Mouse (Mus musculus): ENCODE measurements around the gene Zbtb45.

The Zbtb45 gene

DNA sequence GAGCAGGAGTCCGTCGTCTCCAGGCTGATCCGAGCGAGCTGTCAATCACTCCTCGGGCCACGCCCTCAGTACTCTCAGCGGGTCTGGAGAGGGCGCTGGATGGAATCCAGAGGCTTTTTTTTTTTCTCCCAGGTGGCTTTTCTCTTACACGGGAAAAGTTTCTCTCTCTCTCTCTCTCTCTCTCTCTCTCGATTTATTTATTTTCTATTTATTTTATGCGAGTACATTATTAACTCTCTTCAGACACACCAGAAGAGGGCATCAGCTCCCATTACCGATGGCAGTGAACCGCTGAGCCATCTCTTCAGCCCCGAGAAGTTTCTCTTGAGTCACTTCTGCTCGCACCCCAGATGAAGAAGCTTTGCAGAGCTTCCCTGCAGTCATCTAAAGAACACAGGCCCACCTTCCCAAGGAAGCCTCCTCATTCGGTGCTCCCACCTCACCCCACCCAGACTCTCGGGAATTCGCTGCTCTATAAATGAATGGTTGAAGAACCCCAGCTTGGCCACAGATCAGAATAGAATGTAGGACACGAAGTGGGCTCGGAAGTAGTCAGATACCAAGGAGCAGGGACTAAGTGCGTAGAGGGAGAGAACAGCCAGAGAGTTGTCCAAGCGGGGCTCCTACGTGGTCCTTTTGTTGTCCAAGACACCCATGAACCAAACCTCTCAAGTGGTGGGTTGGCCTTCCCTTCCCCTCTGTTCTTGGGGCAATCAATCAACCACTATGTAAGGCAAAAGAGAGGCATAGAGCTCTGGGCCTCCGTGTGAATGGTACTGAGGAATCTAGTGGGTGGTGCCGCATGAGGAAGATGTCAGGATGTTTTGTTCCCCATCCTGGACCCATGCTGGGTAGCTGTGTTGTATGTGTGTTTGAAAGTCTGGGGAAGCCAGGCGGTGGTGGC lies at the start of gene Zbtb45:
Gene Zbtb45, minus strand, starts transcription at position 30 of the 904 bp plus-strand sequence.
- no peak for DNase-seq (ENCODE audit: extremely low read depth, low read depth, low spot score)

DNA sequence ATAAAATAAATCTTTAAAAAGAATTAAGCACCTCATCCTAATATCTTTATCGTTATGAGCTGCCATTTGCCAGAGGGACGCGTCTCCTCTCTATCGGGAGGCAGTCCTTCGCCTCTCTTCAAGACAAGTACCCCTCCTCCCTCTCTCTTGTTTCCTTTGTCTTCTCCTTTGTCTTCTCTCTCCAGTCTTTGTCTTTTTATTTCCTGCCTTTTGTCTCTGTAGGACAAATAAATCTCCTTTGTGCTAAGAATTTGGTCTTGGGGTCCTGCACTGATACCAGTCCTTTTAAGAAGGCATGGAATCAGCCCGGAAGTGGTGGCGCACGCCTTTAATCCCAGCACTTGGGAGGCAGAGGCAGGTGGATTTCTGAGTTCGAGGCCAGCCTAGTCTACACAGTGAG lies 49.7 kb upstream of the Zbtb45 start:
- DNase-seq (ENCODE audit: extremely low read depth, low read depth, low spot score) = no peak

DNA sequence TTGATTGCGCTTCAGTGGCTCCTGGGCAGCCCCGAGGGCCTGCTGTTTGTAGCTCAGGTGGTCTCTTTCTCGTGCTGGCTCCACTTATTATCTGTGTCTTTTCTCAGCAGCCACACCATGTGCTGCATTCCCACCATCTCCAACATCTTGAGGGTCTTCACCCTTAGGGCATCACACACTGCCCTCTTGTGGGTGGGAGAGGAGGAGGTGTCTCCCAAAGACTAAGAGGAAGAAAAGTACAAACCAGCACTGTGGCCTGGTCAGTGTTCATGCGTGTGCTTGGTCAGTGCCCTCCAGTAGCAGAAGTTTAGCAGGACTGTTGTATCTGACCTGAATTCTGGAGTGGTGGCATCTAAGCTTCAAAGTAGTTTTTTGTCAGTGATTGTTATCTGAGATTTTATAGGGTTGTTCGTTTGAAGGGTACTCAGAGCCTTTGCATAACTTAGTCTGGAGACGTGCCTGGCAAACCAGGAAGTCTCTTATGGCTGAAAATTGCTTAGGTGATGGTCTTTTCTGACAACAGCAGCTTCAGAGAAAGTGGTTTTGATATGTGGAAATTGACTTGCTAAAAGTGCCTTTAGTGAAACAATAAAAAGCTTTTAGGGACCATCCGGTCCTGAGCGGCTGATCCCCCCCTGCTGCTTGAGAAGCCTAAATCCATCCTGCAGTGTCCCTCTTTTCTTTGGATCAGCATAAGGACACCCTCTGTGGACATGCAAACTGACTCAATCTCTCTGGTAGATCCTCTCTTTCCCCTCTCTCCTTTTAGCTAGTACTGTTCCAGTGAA lies 47.3 kb upstream of the Zbtb45 start:
- DNase-seq (ENCODE audit: extremely low read depth, low read depth, low spot score) = no peak

DNA sequence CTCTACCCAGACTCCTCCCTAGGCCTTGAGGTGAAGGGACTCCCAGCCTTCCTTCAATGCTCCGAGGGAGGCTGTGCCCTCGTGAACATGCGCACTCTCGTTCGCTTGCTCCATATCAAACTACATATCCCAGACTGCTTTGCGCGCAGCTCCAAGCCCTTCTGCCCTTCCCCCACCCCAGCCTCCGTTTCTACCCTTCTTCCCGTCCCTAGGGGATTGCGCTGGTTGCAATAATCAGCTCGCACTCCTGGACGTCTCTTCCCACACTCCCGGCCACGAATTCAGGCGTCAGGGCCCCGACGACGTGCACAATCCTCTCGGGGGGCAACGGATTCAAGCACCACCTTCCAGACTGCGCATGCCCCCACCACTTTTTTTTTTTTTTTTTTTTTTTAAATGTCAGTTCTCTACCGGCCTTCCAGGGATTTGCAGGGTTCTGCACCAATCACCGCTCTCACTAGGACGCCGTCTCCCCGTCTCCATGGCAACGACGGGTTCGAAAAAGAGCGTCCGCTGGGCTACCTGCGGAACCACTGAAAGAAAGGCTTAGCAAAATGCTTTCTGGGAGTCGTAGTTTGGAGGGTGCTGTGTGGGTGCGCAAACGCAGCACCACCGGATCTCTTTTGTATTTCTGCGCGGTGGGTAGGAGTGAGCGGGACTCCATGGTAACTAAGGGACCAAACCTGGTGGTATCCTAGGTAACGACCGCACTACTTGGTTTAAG lies 44.6 kb upstream of the Zbtb45 start, which contains the start of gene Mzf1:
Gene Mzf1, minus strand, starts transcription at position 478 of the 724 bp plus-strand sequence.
- no peak for DNase-seq (ENCODE audit: extremely low read depth, low read depth, low spot score)

DNA sequence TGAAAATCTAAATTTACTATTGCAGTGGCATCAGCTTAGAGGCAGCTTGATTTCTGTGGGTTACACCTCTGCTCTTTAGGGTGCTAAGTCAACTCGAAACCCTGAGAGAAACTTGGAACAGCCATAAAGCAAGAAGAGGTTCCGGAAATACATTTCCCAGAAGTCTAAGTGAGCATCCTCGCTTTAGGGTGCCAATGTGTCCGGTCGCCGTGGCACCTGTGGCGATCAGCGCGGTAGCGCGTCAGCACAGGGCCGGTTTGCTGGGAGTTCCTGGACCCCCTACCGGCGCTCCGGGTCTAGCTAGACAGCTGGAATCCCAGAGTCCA lies 44.1 kb upstream of the Zbtb45 start:
- DNase-seq (ENCODE audit: extremely low read depth, low read depth, low spot score) = no peak

DNA sequence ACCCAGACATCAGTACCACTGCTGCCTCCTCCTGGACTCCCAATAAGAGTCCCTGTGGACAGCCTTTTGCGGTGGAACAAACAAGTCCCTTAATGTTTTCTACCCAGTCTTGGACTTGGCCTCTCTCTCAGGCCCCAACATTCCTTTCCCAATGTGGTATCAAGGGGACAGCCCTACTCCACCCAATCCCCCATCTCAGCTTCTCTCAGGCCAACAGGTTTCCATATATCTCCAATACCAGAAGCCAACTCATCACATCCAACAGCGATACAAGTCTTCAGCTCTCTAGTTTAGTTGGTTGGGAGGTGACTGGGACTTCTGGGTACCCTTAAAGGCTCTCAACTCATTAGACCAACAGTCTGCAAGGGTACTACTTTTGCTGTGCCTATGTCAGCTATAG lies 43.7 kb upstream of the Zbtb45 start:
- DNase-seq (ENCODE audit: extremely low read depth, low read depth, low spot score) = no peak

DNA sequence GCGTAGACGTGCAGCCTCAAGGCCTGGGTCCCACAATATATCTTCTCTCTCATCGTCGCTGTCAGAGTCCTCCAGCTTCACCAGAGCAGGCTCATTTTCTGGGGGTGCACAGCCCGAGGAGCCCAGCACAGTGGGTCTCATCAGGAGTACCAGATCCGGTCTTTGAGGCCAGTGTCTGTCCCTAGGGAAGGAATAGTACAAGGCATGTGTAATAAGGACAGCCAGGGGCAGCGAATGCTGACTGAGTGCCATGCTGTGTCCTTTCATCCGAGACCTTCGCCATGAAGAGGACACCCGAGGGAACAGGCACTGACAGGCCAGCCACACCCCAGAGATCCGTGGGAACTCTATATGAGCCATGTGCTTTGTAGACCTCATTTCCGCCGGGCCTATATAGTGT lies 43.2 kb upstream of the Zbtb45 start:
- DNase-seq (ENCODE audit: extremely low read depth, low read depth, low spot score) = no peak

DNA sequence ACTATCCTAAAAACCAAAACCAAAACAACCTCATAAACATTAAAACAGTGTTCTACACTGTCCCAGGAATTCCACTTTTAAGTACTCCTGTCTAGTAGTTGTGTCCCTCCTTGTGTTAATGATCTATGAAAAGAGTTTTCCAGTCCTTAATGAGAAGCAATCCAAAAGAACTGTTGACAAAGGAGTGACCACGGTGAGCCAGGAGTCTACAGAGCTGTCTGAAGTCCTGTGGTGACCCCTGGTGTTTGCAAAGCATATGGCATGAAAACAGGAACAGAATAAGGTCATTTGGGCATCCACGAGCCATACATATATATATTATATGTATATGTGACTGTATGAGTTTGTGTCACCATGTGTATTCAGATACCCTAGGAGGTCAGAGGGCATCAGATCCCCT lies 36.2 kb upstream of the Zbtb45 start:
- no peak for DNase-seq (ENCODE audit: extremely low read depth, low read depth, low spot score)

DNA sequence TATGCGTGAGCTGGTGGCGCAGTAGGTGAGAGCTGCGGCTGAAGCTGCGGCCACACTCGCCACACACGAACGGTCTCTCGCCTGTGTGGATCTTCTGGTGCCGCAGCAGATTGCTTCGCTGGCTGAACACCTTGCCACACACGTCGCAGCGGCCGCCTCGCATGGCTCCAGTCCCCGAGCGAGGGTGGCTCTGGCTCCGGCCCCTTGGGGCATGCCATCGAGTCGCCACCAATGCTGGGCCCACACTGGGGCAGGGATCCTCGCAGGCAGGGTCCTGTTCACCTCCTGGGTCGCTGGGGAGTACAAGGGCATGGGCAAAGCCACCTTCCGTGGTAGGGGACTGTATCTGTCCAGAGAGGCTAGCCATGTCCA lies 34.4 kb upstream of the Zbtb45 start:
- DNase-seq (ENCODE audit: extremely low read depth, low read depth, low spot score) = no peak

DNA sequence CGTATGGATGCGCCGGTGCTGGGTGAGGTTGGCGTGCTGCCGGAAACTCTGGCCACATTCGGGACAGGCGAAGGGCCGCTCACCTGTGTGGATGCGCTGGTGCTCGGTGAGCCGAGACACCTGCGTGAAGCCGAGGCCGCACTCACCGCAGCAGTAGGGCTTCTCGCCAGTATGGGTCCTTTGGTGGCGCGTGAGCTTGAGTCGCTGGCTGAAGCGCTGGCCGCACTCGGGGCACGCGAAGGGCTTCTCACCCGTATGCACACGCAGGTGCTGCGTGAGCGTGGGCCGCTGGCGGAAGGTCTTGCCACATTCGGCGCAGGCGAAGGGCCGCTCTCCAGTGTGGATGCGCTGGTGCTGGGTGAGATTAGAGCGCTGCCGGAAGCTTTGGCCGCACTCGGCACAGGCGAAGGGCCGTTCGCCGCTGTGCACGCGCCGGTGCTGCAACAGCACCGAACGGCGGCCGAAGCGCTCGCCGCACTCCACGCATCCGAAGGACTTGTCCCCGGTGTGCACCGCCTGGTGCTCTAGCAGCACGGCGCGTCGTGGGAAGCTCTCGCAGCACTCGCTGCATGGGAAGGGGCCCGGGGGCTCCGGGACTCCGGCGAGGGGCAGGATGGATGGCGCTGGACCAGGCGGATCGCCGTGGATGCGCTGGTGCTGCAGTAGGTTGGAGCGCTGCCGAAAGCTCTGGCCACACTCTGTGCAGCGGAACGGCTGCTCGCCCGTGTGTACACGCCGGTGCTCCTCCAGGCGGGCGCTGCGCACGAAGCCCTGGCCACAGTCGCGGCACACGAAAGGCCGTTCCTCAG lies 33.8 kb upstream of the Zbtb45 start:
- DNase-seq (ENCODE audit: extremely low read depth, low read depth, low spot score) = no peak

DNA sequence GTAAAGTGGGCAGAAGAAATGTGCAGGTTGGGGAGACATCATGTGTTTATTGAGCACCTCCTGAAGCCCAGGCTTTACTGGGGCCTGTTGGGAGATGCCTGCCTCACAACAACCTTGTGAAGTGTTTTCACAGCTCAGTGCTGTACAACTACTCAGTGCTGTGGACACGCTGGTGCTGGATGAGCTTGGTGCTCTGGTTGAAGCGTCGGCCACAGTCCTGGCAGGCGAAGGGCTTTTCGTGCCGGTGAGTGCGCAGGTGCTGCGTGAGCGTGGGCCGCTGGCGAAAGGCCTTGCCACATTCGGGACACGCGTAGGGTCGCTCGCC lies 33.2 kb upstream of the Zbtb45 start:
- DNase-seq (ENCODE audit: extremely low read depth, low read depth, low spot score) = no peak

DNA sequence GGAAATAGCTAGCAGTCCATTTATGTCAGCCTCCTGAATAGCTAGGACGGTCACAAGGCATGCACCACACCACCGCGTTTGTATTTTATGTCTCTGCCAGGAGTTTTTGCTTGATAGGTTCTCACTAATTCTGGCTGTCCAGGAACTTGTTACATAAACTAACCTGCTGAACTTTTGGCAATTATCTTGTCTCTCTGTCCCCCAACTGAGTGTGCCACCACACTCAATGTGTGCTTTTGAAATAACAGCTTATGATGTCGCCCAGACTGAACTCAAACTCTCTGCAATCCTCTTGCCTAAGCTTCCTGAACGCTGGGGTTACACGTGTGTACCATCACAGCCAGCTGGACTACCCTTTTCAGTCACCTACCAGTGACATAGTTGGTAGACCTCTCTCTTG lies 32.7 kb upstream of the Zbtb45 start:
- DNase-seq (ENCODE audit: extremely low read depth, low read depth, low spot score) = no peak

DNA sequence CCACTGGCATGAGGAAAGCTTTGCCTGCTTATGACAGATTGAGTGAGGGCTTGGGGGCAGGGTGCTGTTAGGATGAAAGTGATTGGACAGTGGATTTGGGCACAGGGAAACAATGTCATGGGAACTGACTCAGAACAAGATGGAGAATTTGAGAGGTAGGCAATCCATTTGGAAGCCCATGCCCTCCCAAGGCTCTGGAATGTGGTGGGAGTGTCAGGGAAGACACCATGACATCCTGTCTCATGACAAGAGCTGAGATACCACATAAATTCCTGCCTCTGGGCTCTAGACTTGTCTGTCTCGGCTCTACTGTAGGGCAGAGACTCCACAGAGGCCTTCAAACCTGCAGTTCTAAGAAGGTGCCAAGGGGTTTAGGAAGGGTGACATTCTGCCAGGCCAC lies 31.4 kb upstream of the Zbtb45 start:
- DNase-seq (ENCODE audit: extremely low read depth, low read depth, low spot score) = no peak

DNA sequence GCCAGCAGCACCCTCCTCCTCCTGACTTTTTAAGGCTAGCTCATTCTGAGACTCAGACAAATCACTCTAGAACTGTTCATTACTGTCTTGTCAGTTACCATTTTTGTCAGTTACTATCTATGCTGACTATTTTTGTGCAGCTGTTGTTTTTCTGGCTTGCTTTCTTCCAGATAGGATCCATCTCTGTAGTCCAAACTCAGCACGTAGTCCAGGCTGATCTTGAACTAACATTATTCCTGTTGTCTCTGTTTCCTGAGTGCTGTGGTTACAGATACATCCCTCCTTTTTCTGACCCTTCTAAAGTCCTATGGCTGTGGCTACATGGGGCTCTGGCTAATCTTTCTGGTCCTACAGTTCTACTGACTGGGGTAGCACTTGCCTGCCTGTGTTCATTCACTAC lies 29.3 kb upstream of the Zbtb45 start:
- DNase-seq (ENCODE audit: extremely low read depth, low read depth, low spot score) = no peak

DNA sequence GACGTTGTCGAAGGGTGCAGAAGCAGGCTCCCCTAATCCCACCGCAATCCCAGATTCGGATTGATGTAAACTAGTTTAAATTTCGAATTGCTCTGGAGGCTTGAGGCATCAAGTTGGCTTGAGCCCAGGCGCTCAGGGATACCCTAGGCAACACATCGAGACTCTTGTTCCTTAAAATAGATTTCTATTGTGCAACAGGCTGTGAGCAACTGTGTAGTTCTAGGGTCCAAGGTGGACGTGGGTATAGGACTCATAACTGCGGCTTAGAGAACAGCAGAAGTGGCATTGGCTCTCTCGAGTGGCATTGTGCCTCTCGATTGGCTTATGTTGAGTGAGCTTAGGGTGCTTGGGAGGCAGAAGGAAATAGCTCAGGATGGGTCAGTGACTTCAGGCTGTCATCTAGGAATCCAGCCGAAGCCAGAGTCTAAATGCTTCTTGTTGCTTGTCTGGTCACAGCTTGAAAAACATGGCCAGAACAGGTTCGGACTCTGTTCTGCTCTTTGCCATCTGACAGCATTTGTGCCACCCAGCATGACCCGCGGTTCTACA lies 28.9 kb upstream of the Zbtb45 start:
- DNase-seq (ENCODE audit: extremely low read depth, low read depth, low spot score) = no peak

DNA sequence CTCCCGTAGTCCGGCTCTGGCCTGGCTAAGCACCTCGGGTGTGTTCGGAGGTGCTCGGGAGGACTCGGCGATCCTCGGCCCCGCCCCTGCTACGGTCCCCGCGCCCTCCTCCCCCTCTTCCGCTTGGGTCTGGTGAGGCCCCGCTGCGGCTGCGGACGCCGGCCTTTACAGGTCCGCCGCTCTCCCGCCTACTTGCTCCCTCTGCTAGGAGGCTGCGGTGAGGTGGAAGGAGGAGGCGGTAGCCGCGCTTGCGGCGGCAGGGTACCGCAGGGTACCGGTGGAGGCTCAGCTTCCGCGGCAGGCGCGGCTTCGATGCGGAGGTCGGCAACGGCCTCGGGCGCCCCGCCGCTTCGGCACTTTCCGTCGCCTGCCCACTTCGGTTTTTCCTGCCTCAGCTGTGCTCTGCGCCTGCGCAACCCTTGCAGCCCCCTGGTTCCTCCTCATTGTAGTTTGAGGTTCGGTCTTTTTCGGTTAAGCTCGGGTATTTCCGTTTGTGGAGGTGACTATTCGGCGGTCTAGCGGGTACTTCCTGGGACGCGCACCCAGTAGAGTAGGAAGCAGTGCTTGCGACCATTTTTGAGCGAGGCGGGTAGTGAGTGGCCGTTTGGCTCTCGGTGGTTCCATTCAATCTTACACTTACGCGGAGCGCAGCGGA lies 28.2 kb upstream of the Zbtb45 start, which contains the start of gene Ube2m:
Gene Ube2m, minus strand, starts transcription at position 375 of the 655 bp plus-strand sequence.
- no peak for DNase-seq (ENCODE audit: extremely low read depth, low read depth, low spot score)

DNA sequence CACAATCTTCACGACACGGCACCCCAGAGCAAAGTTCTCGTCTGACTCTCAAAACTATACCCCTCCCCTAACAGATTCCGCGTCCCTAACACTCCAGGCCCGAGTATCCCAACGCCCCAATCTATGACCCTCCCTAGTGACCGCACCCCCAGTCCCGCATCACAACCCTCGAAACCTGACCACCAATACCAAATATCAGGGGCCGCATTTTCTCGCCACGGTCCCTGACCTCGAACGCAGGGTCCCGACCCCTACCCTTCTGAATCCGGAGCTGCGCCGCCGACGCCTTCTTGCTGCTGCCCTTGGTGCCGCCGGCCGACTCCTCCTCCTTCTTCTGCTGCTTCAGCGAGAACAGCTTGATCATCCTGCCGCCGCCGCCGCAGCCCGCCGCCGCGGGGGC lies 27.5 kb upstream of the Zbtb45 start:
- no peak for DNase-seq (ENCODE audit: extremely low read depth, low read depth, low spot score)

DNA sequence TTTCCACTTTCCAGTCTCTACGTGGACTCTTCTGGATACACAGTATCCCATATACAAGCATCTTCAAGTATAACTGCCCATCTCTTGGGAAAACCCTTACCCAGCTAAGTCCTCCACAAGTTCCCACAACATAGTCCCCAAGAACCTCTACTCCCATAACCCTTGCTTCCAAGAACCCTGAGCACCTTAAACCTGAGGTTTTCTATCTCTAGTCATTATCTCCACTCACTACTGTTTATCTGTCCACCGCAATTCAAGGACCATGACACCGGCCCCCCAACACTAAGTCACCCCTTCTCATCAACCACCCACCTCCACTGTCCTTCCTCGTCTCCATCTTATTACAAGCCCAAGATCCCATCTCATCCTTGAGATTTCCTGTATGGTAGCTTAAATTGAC lies 27.0 kb upstream of the Zbtb45 start:
- DNase-seq (ENCODE audit: extremely low read depth, low read depth, low spot score) = no peak

DNA sequence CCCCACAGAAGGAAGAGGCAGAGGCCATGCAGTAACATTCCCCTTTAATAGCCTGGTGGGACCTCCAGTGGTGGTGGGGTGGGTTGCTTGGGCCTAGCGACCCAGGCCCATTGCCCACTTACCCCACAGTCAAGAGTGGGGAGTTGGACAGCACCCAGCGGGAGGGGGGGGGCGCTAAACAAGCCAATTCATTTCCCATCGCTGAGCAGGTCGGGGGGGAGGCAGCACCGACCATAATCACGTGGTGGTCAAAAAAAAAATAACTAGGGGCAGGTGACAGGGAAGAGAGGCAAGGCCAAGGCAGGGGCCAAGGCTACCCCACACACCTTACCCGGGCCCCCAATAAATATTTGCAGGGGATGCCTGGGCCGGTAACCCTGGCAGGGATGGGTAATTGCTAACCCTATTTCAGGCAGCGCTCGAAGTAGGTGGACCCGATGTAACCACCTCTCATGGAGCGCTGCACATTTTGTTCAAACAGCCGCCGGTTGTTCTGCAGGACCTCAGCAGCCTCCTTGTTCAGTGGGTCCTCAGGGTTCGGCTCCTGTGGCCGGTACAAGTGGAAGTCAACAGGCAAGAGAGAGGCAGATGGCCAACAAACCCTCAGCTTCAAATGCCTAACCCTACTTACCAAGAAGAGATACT lies 25.5 kb upstream of the Zbtb45 start:
- DNase-seq (ENCODE audit: extremely low read depth, low read depth, low spot score) = no peak

All from fat pad, adult 2 months (tissue).